Mouse (Mus musculus): Measurements from ENCODE around the gene Depdc5.
"Not testable (repeated sequence)": the region's sequence is repeated elsewhere in the genome, so short reads cannot be mapped to it uniquely, and the experiment has no call there.

The Depdc5 gene

DNA sequence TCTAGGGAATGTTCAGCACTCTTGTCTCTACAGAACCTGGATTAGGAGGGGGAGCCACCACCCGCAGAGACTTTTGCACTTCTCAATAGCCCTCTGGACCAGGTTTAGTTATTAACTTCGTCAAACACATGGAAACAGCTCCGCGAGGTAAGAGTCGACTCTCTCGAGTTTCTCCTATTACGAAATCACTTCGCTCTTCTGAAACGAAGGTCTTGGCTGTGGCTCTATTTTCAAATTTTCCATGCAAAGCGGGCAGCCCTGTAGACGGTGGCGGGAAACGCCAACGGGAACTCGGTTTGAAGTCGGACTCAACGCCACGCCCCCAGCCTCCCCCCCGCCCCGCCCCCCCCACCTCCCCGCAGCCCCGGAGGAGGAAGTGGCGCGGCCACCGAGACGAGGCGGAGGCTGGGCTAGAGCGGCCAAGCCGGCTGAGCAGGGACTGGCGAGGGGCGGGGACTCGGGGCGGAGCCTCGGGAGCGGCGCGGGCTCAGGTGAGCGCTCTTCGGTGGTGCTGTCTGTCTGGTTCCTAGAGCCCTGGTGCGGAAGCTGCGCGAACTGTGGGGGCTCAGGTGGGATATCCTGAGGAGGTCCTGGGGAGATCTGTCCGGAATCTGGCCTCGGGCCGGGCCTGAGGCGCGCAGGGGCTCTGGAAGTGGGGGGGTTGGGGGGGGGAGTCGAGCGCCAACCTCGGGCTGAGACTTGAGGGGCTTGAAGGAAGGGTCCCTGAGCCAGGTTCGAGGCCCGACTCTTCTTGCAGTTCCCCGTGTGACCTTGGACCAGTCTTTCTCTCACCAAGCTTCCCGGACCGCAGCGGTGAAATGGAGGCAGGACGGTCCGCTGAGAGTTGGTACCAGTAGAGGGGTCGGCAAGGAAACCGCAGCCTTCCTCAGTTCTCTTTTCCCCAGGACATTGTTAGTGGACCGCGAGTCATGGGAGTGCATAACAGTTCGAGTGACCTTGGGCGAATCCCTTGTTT lies at the start of gene Depdc5:
Gene Depdc5 (plus strand): TSS at position 449 of the 976 bp plus-strand sequence.
- DNase-seq = peak; percentile 91 to 97

DNA sequence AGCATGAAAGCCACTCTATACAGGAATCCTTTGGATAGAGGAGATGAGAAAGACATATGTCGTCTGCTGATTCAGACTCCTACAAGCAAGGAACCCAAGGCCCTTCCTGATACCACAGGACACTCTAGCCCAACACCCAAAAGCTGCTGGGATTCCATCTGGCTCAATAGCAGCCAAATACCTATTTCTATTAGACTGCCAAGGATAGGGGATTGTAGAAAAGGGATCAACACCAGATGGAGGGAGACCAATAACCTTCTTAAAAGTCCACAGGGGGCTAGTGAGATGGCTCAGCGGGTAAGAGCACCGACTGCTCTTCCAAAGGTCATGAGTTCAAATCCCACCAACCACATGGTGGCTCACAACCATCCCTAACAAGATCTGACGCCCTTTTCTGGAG lies 48.1 kb upstream of the Depdc5 start:
- DNase-seq = peak; percentile 35 to 51

DNA sequence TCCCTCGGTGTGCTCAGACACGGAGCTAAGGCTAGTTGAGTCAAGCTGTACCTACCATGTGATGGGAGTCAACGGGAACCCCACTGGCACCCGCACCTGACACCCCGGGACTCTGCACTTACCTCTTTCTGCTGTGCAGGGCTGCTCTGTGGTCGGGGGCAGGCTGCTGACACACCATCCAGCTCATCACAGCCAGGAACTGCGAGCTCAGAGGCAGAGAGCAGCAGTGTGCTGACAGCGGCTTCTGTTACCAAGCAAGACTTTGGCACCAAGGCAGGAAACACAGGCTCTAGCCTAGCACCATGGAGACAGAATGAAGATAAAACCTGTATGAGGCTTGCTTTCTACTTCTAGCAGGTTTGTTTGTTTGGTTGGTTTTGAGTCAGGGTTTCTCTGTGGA lies 43.0 kb upstream of the Depdc5 start:
- no peak for DNase-seq

DNA sequence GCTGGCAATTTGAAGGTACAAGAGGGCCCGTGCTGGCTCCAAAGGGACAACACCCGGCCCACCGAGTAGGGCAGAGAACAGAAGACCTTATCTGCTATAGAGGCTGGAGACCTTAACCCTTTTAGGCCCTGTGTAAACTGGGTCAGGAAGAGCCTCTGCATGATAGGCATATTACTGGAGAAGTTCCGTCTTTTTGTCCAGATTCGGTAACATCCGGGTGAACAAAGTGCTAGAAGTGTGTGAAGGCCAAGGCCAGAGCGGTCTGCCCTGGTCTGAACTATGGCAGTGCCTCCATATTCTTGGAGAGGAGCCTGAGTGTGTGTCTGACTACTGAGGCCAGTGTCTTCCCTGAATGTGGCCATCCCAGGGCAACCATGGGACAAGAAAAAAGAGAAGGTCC lies 36.5 kb upstream of the Depdc5 start, which contains the start of gene Gm20671:
Gene Gm20671 (minus strand): TSS at position 101 of the 400 bp plus-strand sequence.
- DNase-seq = no peak

- DNase-seq = not testable (repeated sequence)
Measured at GRCm38 (mm10) chr5:32828766-32829165, 34.7 kb upstream of the Depdc5 start.

- no peak for DNase-seq
Measured at GRCm38 (mm10) chr5:32830054-32830453, 33.4 kb upstream of the Depdc5 start.

DNA sequence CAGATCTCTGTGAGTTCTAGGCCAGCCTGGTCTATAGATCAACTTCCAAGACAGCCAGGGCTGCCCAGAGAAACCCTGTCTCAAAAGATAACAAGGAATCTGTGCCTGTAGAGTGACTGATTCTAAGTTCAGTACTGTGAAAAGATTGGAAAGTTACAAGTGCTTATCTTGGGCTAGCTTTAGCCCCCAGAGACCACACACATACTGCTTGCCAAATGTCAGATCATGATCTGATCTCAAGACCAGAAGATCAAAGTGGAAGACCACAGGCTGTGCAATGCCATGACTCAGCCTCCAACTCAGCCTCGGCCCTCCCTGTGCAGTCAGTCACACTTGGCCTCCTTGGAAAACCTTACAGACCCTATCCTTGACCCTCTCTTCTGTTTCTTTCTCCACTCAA lies 29.0 kb upstream of the Depdc5 start:
- DNase-seq = no peak

GRCm38 (mm10) chr5:32836976-32837375 lies 26.5 kb upstream of the Depdc5 start:
- DNase-seq = peak in 1 of 2 experiments; percentile 34

- no peak for DNase-seq
Measured at GRCm38 (mm10) chr5:32840029-32840428, 23.5 kb upstream of the Depdc5 start.

DNA sequence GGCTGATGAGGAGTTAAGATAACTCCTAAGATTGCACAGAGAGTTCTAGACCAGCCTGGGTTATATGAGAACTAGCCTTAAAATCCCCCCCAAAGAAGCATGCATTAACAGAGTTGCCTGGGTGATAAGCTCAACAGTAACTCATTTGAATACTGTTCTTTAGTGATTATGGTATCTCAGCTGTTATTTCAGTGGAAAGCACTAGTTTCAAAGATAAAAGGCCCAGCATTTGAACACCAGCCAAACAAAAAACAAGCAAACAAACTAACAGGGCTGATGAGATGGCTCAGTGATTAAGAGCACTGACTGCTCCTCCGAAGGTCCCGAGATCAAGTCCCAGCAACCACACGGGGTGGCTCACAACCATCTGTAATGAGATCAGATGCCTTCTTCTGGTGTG lies 14.3 kb upstream of the Depdc5 start:
- DNase-seq = no peak

- not testable (repeated sequence) for DNase-seq
Measured at GRCm38 (mm10) chr5:32849580-32849979, 13.9 kb upstream of the Depdc5 start.

GRCm38 (mm10) chr5:32852026-32852425 lies 11.5 kb upstream of the Depdc5 start:
- DNase-seq = no peak

GRCm38 (mm10) chr5:32853731-32854507 lies 9.6 kb upstream of the Depdc5 start, which contains the start of gene Prr14l:
Gene Prr14l (minus strand): TSS chr5:32854256.
- DNase-seq = peak; percentile 100

- no peak for DNase-seq
Measured at GRCm38 (mm10) chr5:32854818-32855217, 8.7 kb upstream of the Depdc5 start.

GRCm38 (mm10) chr5:32855274-32855673 lies 8.2 kb upstream of the Depdc5 start:
- DNase-seq = not testable (repeated sequence)

DNA sequence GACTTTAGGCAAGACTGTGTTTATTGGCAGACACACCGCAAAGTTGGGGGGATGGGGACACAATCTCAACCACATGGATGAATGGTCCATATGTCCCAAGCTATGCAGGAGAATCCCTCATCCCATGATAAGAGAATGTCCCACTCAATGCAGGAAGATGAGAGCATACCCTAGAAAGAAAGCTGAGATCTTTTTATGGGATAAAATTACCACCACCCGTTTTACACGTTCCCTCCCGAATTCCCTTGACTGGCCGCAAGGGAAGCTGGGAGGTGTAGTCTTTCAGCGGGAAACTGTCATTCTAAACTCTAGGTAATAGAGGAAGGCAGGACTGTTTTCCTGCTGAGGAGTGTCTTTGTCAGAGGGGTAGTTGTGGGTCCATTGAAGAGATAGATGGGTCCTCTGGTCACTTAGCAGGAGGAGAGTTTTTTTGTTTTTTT lies 5.7 kb upstream of the Depdc5 start:
- DNase-seq = peak; percentile 55 to 74

DNA sequence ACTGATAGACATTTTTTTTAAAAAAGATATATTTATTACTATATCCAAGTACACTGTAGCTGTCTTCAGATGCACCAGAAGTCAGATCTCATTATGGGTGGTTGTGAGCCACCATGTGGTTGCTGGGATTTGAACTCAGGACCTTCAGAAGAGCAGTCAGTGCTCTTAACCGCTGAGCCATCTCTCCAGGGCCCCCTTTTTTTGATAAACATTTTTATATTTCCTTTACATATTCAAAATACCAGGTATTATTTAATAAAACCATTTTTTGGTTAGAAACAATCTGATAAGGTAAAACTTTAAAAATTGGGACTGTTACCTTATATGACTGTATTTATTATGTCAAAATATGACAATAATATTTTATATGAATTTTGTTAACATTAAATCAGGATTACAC lies 2.4 kb upstream of the Depdc5 start:
- DNase-seq = no peak

DNA sequence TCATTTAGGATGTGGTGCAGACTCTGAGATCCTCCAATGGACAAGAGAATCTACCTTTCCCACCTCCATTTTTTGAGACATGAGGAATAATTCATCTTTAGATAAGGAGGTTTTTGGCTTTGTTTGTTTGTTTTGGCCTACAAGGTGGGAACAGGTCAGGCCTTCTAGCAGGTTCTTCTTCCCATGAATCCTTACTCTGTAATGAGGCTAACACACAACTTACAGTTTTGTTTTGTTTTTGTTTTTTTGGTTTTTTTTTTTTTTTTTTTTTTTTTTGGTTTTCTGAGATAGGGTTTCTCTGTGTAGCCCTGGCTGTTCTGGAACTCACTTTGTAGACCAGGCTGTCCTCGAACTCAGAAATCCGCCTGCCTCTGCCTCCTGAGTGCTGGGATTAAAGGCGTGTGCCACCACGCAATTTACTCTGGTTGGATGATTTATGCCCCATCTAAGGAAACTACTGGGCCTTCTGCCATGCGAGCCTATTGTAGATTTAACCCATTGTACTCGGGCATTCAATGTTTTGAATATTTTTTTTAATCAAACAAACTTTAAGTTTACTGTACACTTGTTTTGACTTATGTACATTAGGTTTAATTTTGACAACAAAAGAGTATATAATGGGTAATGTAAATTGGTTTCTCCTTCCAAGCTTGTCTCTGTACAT lies 900 bp upstream of the Depdc5 start:
- no peak for DNase-seq

- no peak for DNase-seq
Measured at GRCm38 (mm10) chr5:32869389-32870024, 6.0 kb downstream of the Depdc5 start.

DNA sequence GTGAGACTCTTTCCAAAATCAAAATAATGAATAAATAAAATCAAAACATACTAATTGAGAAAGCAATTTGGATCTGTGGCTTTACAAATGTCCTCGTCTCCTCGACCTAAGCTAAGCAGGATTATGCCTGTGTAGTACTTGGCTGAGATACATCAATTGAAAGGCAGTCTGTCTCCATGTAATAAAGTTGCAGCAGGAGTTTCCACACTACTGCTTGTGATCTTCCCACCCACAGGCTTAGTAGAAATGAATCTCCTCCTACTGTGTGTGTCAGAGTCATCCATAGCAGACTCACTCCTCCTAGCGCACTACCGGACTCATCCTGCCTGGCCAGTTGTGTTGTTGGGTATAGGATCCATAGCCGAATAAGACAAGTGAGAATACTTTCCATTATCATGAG lies 8.8 kb downstream of the Depdc5 start:
- no peak for DNase-seq

- no peak for DNase-seq
Measured at GRCm38 (mm10) chr5:32886739-32887138, 23.2 kb downstream of the Depdc5 start.

DNA sequence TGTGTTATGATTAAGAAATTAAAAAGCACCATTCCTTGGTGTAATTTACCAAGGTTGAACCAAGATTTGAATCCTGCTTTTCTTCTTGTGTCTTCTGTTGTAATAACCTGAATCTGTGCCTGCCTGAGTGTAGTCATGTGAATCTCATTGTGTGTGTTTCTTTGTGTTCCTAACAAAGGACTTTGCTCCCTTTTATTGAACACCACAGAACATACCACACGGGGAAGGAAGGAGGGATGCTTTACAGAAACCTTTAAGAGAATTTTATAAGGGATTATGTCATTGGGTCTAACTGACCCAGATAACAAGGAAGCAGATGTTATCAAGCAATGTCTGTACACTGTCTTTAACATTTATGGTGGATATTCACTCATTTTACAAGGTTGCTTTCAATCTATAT lies 44.0 kb downstream of the Depdc5 start:
- no peak for DNase-seq

All from cerebellum, postnatal 25 days (tissue).